Mouse (Mus musculus): ENCODE data around the gene Ntpcr. TPM values are rescaled to one million over a fixed set of nuclear protein-coding genes. Genes with fewer than 3 reads are reported as not detected.

Gene Ntpcr
- polyA plus RNA-seq, 1 experiment from 2014 or later: 38.6 TPM

DNA sequence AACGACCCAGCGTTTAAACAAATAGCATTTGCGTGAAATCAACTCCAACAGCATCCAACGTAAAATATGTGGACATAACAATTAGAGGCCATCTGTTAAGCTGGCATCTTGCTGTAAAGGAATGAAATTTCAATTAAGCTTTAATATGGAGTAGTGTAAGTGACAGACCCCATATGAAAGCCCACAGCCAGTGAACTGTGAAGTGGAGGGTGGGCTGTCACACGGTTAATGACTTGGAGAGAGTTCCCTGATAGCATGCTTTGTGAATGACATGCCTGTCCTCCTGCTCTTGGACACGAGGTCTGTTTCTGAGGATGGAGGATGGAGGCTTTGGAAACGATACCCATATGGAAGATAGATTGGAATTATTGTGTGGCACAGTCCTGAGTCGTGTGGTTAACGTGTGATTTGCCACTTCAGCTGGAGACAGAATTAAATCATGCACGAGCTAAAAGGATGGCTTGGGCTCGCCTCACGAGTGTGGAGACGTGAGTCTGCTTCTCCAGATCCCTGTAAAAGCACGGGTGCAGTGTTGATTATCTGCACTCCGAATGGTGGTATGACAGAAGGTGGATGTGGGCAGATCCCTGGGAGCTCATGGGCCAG is 26.8 kb upstream of the Ntpcr start:
- 56% methylated on average over 15 of the region's 15 CpGs for WGBS
- no peak for ATAC-seq (ENCODE audit: insufficient number of reproducible peaks, low FRiP score, low TSS enrichment, low read depth)

GRCm38 (mm10) chr8:125704434-125704833 is 25.3 kb upstream of the Ntpcr start:
- no peaks in the 10 kb centered on the region for H3K36me3 ChIP-seq
- H3K4me2 ChIP-seq: no peak overlapping the region
- no peak for ATAC-seq (ENCODE audit: insufficient number of reproducible peaks, low FRiP score, low TSS enrichment, low read depth)
- no peak overlapping the region for H3K27ac ChIP-seq
- no peak overlapping the region for H3K4me3 ChIP-seq
- H3K9ac ChIP-seq: no peak overlapping the region
- 88% methylated on average over 6 of the region's 6 CpGs for WGBS
- H3K9me3 ChIP-seq: no peaks in the 10 kb centered on the region
- no peaks in the 10 kb centered on the region for H3K27me3 ChIP-seq
- 0 out of 2 replicates have a peak, but pooled peaks cover 2% of the 10 kb centered on the region for H3K4me1 ChIP-seq

More for the DNA sequence above, 26.8 kb upstream of the Ntpcr start:
- H3K27me3 ChIP-seq: no peaks in the 10 kb centered on the region
- H3K4me2 ChIP-seq: no peak overlapping the region
- no peaks in the 10 kb centered on the region for H3K36me3 ChIP-seq
- H3K4me1 ChIP-seq: 0 out of 2 replicates have a peak, but pooled peaks cover 2% of the 10 kb centered on the region
- H3K27ac ChIP-seq: no peak overlapping the region
- H3K9ac ChIP-seq: no peak overlapping the region
- no peaks in the 10 kb centered on the region for H3K9me3 ChIP-seq
- no peak overlapping the region for H3K4me3 ChIP-seq

DNA sequence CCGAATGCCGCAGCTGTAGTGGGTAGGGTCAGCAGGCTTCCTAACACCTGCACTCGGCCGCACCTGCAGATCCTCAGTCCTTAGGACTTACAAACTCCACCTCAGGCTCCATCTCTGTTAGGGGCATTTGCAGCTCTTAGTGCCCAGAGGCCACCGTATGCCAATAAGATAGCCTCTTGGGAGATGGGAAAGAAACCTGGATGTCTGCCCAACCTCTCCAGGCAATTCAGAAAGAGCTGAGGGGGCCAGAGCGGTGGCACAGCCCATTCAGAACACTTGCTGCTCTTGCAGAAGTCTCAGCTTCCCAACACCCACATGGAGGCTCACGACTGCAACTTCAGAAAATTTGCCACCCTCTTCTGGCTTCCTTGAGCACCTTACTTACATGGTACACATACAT is 23.9 kb upstream of the Ntpcr start:
- 73% methylated on average over 7 of the region's 7 CpGs for WGBS
- no peak overlapping the region for H3K4me2 ChIP-seq
- no peak for ATAC-seq (ENCODE audit: insufficient number of reproducible peaks, low FRiP score, low TSS enrichment, low read depth)
- H3K9ac ChIP-seq: no peak overlapping the region
- H3K4me3 ChIP-seq: no peak overlapping the region
- H3K4me1 ChIP-seq: 0 out of 2 replicates have a peak, but pooled peaks cover 2% of the 10 kb centered on the region
- no peak overlapping the region for H3K27ac ChIP-seq
- H3K36me3 ChIP-seq: no peaks in the 10 kb centered on the region
- H3K27me3 ChIP-seq: no peaks in the 10 kb centered on the region
- H3K9me3 ChIP-seq: no peaks in the 10 kb centered on the region

DNA sequence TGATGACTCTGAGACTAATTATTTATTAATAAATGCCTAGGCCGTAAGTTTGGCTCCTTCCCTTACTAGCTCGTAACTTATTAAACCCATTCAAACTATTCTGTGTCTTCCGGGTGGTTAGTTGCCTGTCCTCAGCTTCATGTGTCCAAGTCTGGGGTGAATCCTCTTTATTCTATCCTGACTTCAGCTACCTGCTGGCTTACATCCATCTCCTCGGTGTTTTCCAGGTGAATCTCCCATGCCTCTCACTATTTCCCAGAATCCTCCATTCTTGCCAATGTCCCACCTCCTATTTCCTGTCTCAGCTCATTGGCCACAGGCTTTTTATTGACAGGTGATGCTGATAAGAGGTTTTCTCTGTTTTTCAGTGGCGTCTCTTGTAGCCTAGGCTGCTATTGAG is 20.6 kb upstream of the Ntpcr start:
- H3K27ac ChIP-seq: no peak overlapping the region
- no peak overlapping the region for H3K9ac ChIP-seq
- WGBS: 83% methylated on average over 5 of the region's 5 CpGs
- H3K36me3 ChIP-seq: no peaks in the 10 kb centered on the region
- H3K4me2 ChIP-seq: no peak overlapping the region
- no peak for ATAC-seq (ENCODE audit: insufficient number of reproducible peaks, low FRiP score, low TSS enrichment, low read depth)
- H3K27me3 ChIP-seq: no peaks in the 10 kb centered on the region
- no peaks in the 10 kb centered on the region for H3K9me3 ChIP-seq
- no peaks in the 10 kb centered on the region for H3K4me1 ChIP-seq
- H3K4me3 ChIP-seq: no peak overlapping the region

DNA sequence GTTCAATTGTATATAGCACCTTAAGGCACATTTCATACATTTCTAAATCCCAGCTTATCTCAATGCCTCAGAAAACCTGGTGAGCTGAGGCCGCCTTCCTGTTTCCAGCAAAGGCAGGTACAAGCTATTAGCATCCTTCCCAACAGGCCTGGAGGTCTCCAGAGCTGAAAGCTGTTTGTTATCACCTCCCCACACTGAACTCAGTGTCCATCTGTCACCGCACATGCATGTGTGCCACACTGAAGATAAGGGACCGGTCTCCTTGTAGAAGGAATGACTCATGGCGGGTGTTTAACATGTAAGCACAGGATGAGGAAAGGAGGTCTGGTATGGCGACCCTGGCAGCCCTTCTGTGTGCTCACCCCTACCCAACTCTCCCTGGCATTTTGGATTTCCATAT is 18.2 kb upstream of the Ntpcr start:
- no peak overlapping the region for H3K4me2 ChIP-seq
- no peak overlapping the region for H3K4me3 ChIP-seq
- H3K4me1 ChIP-seq: peaks cover 4% of the 10 kb centered on the region; the same call in 1 of the 2 replicates
- H3K27me3 ChIP-seq: no peaks in the 10 kb centered on the region
- no peak for ATAC-seq (ENCODE audit: insufficient number of reproducible peaks, low FRiP score, low TSS enrichment, low read depth)
- no peaks in the 10 kb centered on the region for H3K9me3 ChIP-seq
- no peaks in the 10 kb centered on the region for H3K36me3 ChIP-seq
- no peak overlapping the region for H3K9ac ChIP-seq
- 87% methylated on average over 5 of the region's 5 CpGs for WGBS
- H3K27ac ChIP-seq: no peak overlapping the region

- Histone ChIP-seq H3K4me2 (no peak overlapping the region), H3K9ac (no peak overlapping the region), H3K4me3 (no peak overlapping the region), H3K27ac (no peak overlapping the region), H3K36me3 (no peaks in the 10 kb centered on the region), H3K27me3 (no peaks in the 10 kb centered on the region), H3K4me1 (peaks cover 8% of the 10 kb centered on the region; the same call in 1 of the 2 replicates), H3K9me3 (no peaks in the 10 kb centered on the region)
- no peak for ATAC-seq (ENCODE audit: insufficient number of reproducible peaks, low FRiP score, low TSS enrichment, low read depth)
- WGBS: 30% methylated on average over 4 of the region's 4 CpGs
Measured at GRCm38 (mm10) chr8:125716211-125716610, 13.6 kb upstream of the Ntpcr start.

GRCm38 (mm10) chr8:125716613-125717012 is 13.2 kb upstream of the Ntpcr start:
- no peak overlapping the region for H3K4me2 ChIP-seq
- H3K27ac ChIP-seq: no peak overlapping the region
- no peak for ATAC-seq (ENCODE audit: insufficient number of reproducible peaks, low FRiP score, low TSS enrichment, low read depth)
- WGBS: 31% methylated on average over 7 of the region's 7 CpGs
- H3K27me3 ChIP-seq: no peaks in the 10 kb centered on the region
- H3K36me3 ChIP-seq: no peaks in the 10 kb centered on the region
- H3K9ac ChIP-seq: no peak overlapping the region
- H3K9me3 ChIP-seq: no peaks in the 10 kb centered on the region
- peaks cover 8% of the 10 kb centered on the region; the same call in 1 of the 2 replicates for H3K4me1 ChIP-seq
- no peak overlapping the region for H3K4me3 ChIP-seq

- peaks cover 16% of the 10 kb centered on the region; the same call in 1 of the 2 replicates for H3K4me1 ChIP-seq
- no peak overlapping the region for H3K27ac ChIP-seq
- H3K36me3 ChIP-seq: no peaks in the 10 kb centered on the region
- ATAC-seq (ENCODE audit: insufficient number of reproducible peaks, low FRiP score, low TSS enrichment, low read depth): no peak
- H3K4me2 ChIP-seq: no peak overlapping the region
- H3K9ac ChIP-seq: no peak overlapping the region
- WGBS: 66% methylated on average over 4 of the region's 4 CpGs
- no peaks in the 10 kb centered on the region for H3K9me3 ChIP-seq
- H3K27me3 ChIP-seq: no peaks in the 10 kb centered on the region
- H3K4me3 ChIP-seq: no peak overlapping the region
Measured at GRCm38 (mm10) chr8:125718914-125719313, 10.8 kb upstream of the Ntpcr start.

- no peaks in the 10 kb centered on the region for H3K27me3 ChIP-seq
- 51% methylated on average over 7 of the region's 7 CpGs for WGBS
Measured at GRCm38 (mm10) chr8:125722675-125723074, 7.1 kb upstream of the Ntpcr start.

DNA sequence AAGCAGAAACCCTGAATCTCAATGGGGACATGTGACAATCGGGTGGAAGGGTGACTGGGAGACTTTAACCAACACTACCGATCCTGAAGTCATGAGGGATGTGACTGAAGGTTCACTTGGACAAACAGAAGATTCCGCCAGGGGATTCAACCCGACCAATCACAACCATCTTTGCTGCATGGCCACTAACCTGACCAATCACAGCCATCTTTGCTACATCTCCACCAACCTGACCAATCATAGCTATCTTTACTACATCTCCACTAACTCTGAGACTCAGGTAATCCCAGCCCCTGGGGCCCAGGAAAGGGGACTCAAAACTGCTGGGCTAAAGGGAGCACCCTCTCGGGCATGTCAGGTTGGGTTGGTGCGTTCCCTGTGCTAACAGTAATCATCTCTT is 6.3 kb upstream of the Ntpcr start:
- Histone ChIP-seq H3K9me3 (no peaks in the 10 kb centered on the region), H3K36me3 (no peaks in the 10 kb centered on the region), H3K27ac (no peak overlapping the region), H3K4me1 (peaks cover 8% of the 10 kb centered on the region; the same call in 1 of the 2 replicates), H3K4me2 (no peak overlapping the region), H3K9ac (no peak overlapping the region), H3K27me3 (no peaks in the 10 kb centered on the region), H3K4me3 (no peak overlapping the region)
- ATAC-seq (ENCODE audit: insufficient number of reproducible peaks, low FRiP score, low TSS enrichment, low read depth): no peak
- 89% methylated on average over 6 of the region's 6 CpGs for WGBS

More at GRCm38 (mm10) chr8:125722675-125723074, 7.1 kb upstream of the Ntpcr start:
- no peak overlapping the region for H3K4me3 ChIP-seq
- H3K27ac ChIP-seq: 0 out of 2 replicates have a peak overlapping the region, but pooled peaks have one; percentile 2
- H3K36me3 ChIP-seq: no peaks in the 10 kb centered on the region
- no peak overlapping the region for H3K4me2 ChIP-seq
- no peak overlapping the region for H3K9ac ChIP-seq
- H3K9me3 ChIP-seq: no peaks in the 10 kb centered on the region
- ATAC-seq (ENCODE audit: insufficient number of reproducible peaks, low FRiP score, low TSS enrichment, low read depth): no peak
- H3K4me1 ChIP-seq: peaks cover 8% of the 10 kb centered on the region; the same call in 1 of the 2 replicates

DNA sequence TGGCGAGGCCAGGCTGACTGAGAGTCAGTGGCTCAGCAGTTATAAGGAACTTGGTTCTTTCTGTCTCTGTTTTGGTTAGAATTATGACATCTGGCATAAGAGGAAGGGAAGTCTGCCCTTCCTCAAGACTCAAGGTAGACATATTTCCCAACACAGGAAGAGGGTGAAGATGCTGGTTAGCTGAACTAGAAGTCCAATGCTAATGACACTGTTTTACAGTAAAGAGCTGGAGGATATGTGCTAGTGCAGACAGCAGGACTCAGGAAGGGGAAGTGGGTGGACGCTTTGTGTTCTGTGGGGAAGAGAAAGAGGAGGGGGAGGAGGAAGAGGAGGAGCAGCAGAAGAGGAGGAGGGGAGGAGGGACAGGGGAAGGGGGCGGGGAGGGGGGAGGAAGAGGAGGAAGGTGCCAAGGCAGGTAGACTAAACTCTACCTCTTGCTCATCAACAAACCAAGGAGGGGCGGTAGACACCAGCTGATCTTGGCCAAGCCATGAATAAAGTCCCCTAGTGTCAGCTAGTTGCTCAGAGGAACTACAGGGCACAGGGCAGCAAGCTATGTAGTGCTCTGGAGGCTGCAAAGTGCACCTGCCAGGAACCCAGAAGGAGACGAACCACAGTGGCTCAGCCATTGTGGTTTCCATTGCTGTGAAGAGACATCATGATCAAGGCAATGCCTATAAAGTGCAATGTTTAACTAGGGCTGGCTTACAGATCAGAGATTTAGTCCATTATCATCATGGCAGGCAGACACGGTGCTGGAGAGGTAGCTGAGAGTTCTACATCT is 4.5 kb upstream of the Ntpcr start:
- WGBS: 79% methylated on average over 6 of the region's 6 CpGs
- no peak overlapping the region for H3K27ac ChIP-seq
- no peaks in the 10 kb centered on the region for H3K27me3 ChIP-seq
- ATAC-seq (ENCODE audit: insufficient number of reproducible peaks, low FRiP score, low TSS enrichment, low read depth): no peak
- H3K9ac ChIP-seq: no peak overlapping the region
- H3K4me3 ChIP-seq: no peak overlapping the region
- H3K36me3 ChIP-seq: no peaks in the 10 kb centered on the region
- H3K4me1 ChIP-seq: peaks cover 8% of the 10 kb centered on the region; the same call in 1 of the 2 replicates
- H3K9me3 ChIP-seq: no peaks in the 10 kb centered on the region
- H3K4me2 ChIP-seq: no peak overlapping the region

DNA sequence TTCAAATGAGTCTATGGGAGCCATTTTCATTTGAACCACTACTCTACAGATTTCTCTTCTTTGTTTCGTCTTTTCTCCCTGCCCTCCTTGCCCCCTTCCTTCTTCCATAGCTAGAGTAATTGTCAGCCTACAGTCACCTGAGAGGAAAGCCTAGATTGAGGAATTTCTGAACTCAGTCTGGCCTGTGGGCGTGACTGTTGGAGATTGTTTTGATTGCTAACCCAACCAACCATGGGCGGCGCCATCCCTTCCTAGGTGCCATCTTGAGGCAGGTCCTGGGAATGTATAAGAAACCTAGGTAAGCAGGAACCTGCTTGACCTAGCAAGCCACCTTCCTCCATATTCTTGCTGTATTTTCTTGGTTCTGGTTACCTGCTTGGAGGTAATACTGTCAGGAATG is 3.6 kb upstream of the Ntpcr start:
- Histone ChIP-seq H3K4me1 (peaks cover 8% of the 10 kb centered on the region; the same call in 1 of the 2 replicates), H3K9me3 (no peaks in the 10 kb centered on the region), H3K36me3 (no peaks in the 10 kb centered on the region), H3K4me3 (no peak overlapping the region), H3K27me3 (no peaks in the 10 kb centered on the region), H3K4me2 (no peak overlapping the region), H3K27ac (no peak overlapping the region), H3K9ac (no peak overlapping the region)
- WGBS: 93% methylated on average over 4 of the region's 4 CpGs
- no peak for ATAC-seq (ENCODE audit: insufficient number of reproducible peaks, low FRiP score, low TSS enrichment, low read depth)

Measured in limb, embryonic 15.5 days (tissue).